Mouse (Mus musculus) thymus, adult 2 months (tissue): Measurements from ENCODE around the gene Cyb5d1. TPM values are rescaled to one million over a fixed set of nuclear protein-coding genes. Genes with fewer than 3 reads are reported as not detected.

Experiments used
- DNase-seq: peaks from one replicate; pipeline ENCODE4 v3.0.0; 2021
- H3K27ac ChIP-seq: fragments of 200-500 bp; 2 replicates; pipeline ENCODE4 v1.5.1; 2012; ENCODE audit warnings: low read length, control low read depth; ENCODE audit not compliant: control insufficient read depth, insufficient read depth
- H3K27me3 ChIP-seq: fragments of 200-500 bp; 2 replicates; pipeline ENCODE4 v1.6.1; 2012; ENCODE audit warnings: mild to moderate bottlenecking, low read length, moderate library complexity, mixed read lengths; ENCODE audit not compliant: control insufficient read depth, insufficient read depth
- H3K36me3 ChIP-seq: fragments of 200-500 bp; 2 replicates; pipeline ENCODE4 v1.6.1; 2012; ENCODE audit warnings: mild to moderate bottlenecking, low read length, moderate library complexity; ENCODE audit not compliant: control insufficient read depth, insufficient read depth
- H3K4me1 ChIP-seq: fragments of 200-500 bp; replicated peaks from 2 replicates; pipeline ENCODE4 v1.6.1; 2012; ENCODE audit warnings: low read length; ENCODE audit not compliant: control insufficient read depth, insufficient read depth
- H3K4me3 ChIP-seq: fragments of 200-500 bp; 2 replicates; pipeline ENCODE4 v1.5.1; 2012; ENCODE audit warnings: mild to moderate bottlenecking, low read length, control low read depth, moderate library complexity; ENCODE audit not compliant: control insufficient read depth, insufficient read depth
- CTCF ChIP-seq: fragments of 200-500 bp; IDR thresholded peaks from 2 replicates; pipeline ENCODE4 v1.5.1; 2012; ENCODE audit warnings: mild to moderate bottlenecking, control low read depth, low read length, moderate library complexity, borderline replicate concordance; ENCODE audit not compliant: control insufficient read depth, poor library complexity, insufficient read depth; ENCODE audit errors: extremely low read depth
- POLR2A ChIP-seq: fragments of 200-500 bp; IDR thresholded peaks from 2 replicates; pipeline ENCODE4 v1.6.1; 2012; ENCODE audit warnings: mild to moderate bottlenecking, low read length, control low read depth, moderate library complexity; ENCODE audit not compliant: control insufficient read depth, poor library complexity, insufficient read depth; ENCODE audit errors: extremely low read depth
- WGBS: fragments of 180-500 bp; shearing (Covaris S2); methylation state at CpG from one replicate; pipeline ENCODE4 v1.1.7; 2018; 5-methylcytosine and 5-hydroxymethylcytosine counted together
- polyA plus RNA-seq: library from polyadenylated mRNA; depleted of rRNA; stranded (reverse); fragments of >200 nt; gene quantifications from 2 replicates; pipeline ENCODE4 v1.2.3, GENCODE M21; 2012; rRNA removed

The Cyb5d1 gene
- polyA plus RNA-seq, 1 experiment = 37.2 TPM

- DNase-seq = no peak
- peaks cover 24% of the 10 kb centered on the region for H3K4me1 ChIP-seq
- H3K4me3 ChIP-seq = no peak overlapping the region
- H3K27me3 ChIP-seq = no peaks in the 10 kb centered on the region
- H3K36me3 ChIP-seq = peaks cover 41% of the 10 kb centered on the region
- WGBS = 98% methylated on average over 2 of the region's 2 CpGs
- no peak overlapping the region for H3K27ac ChIP-seq
- TF ChIP-seq POLR2A = no peak
- TF ChIP-seq CTCF = no peak
These were observed 33.0 kb downstream of the Cyb5d1 start for GRCm38 (mm10) chr11:69362479-69362878.

- 62% methylated on average over 7 of the region's 7 CpGs for WGBS
- no peak overlapping the region for H3K4me3 ChIP-seq
- H3K27ac ChIP-seq = no peak overlapping the region
- H3K4me1 ChIP-seq = peaks cover 20% of the 10 kb centered on the region
- no peak for TF ChIP-seq CTCF
- TF ChIP-seq POLR2A = no peak
- no peak for DNase-seq
- no peaks in the 10 kb centered on the region for H3K27me3 ChIP-seq
- peaks cover 45% of the 10 kb centered on the region for H3K36me3 ChIP-seq
These were observed 33.4 kb downstream of the Cyb5d1 start for GRCm38 (mm10) chr11:69362021-69362420.

GRCm38 (mm10) chr11:69357690-69358089 is 37.7 kb downstream of the Cyb5d1 start:
- H3K36me3 ChIP-seq = peaks cover 69% of the 10 kb centered on the region
- DNase-seq = no peak
- 0 out of 2 replicates have a peak, but pooled peaks cover 4% of the 10 kb centered on the region for H3K4me1 ChIP-seq
- 97% methylated on average over 12 of the region's 12 CpGs for WGBS
- no peak overlapping the region for H3K4me3 ChIP-seq
- H3K27ac ChIP-seq = no peak overlapping the region
- TF ChIP-seq POLR2A (no peak), CTCF (no peak)
- H3K27me3 ChIP-seq = no peaks in the 10 kb centered on the region

GRCm38 (mm10) chr11:69356544-69356943 is 38.9 kb downstream of the Cyb5d1 start:
- 96% methylated on average over 5 of the region's 5 CpGs for WGBS
- no peaks in the 10 kb centered on the region for H3K27me3 ChIP-seq
- H3K27ac ChIP-seq = no peak overlapping the region
- H3K4me1 ChIP-seq = no peaks in the 10 kb centered on the region
- H3K4me3 ChIP-seq = no peak overlapping the region
- no peak for DNase-seq
- TF ChIP-seq CTCF = no peak
- TF ChIP-seq POLR2A = no peak
- peaks cover 70% of the 10 kb centered on the region for H3K36me3 ChIP-seq

GRCm38 (mm10) chr11:69346441-69346840 is 49.0 kb downstream of the Cyb5d1 start:
- H3K27me3 ChIP-seq = no peaks in the 10 kb centered on the region
- WGBS = 95% methylated on average over 26 of the region's 26 CpGs
- DNase-seq = no peak
- H3K36me3 ChIP-seq = peaks cover 18% of the 10 kb centered on the region
- no peak for TF ChIP-seq POLR2A
- H3K4me3 ChIP-seq = no peak overlapping the region
- H3K27ac ChIP-seq = no peak overlapping the region
- H3K4me1 ChIP-seq = no peaks in the 10 kb centered on the region

Other genes starting within 250 kb of the Cyb5d1 start
- 1.00 and 1.1 TPM in 2 replicates for gene Alox12b, start 238.6 kb downstream of the Cyb5d1 start, polyA plus RNA-seq
- gene Alox8, start 197.8 kb downstream of the Cyb5d1 start, polyA plus RNA-seq = 0.43 and 0.57 TPM in 2 replicates
- 0.26 and 0.40 TPM in 2 replicates for gene Gucy2e, start 158.6 kb downstream of the Cyb5d1 start, polyA plus RNA-seq
- 41.5 and 43.8 TPM in 2 replicates for gene Cntrob, start 71.9 kb downstream of the Cyb5d1 start, polyA plus RNA-seq
- 50.6 and 62.5 TPM in 2 replicates for gene Trappc1, start 71.7 kb downstream of the Cyb5d1 start, polyA plus RNA-seq
- 2.9 and 3.5 TPM in 2 replicates for gene Kcnab3, start 69.4 kb downstream of the Cyb5d1 start, polyA plus RNA-seq
- gene Rnf227, start 55.2 kb downstream of the Cyb5d1 start, polyA plus RNA-seq = 3.3 and 4.1 TPM in 2 replicates
- 278 and 280 TPM in 2 replicates for gene Chd3, start 26.2 kb downstream of the Cyb5d1 start, polyA plus RNA-seq
- 139 and 170 TPM in 2 replicates for gene Naa38, start 144 bp downstream of the Cyb5d1 start, polyA plus RNA-seq
- gene Tmem88, start 2.6 kb upstream of the Cyb5d1 start, polyA plus RNA-seq = 7.3 and 9.3 TPM in 2 replicates
- gene Kdm6b, start 18.0 kb upstream of the Cyb5d1 start, polyA plus RNA-seq = 61.0 and 77.3 TPM in 2 replicates
- gene Dnah2, start 153.5 kb upstream of the Cyb5d1 start, polyA plus RNA-seq = 0.28 and 0.39 TPM in 2 replicates
- 3.7 and 8.7 TPM in 2 replicates for gene Efnb3, start 164.6 kb upstream of the Cyb5d1 start, polyA plus RNA-seq
- 41.2 and 48.5 TPM in 2 replicates for gene Wrap53, start 184.6 kb upstream of the Cyb5d1 start, polyA plus RNA-seq
- 266 and 303 TPM in 2 replicates for gene Trp53, start 184.7 kb upstream of the Cyb5d1 start, polyA plus RNA-seq
- 3.4 and 4.2 TPM in 2 replicates for gene Atp1b2, start 210.3 kb upstream of the Cyb5d1 start, polyA plus RNA-seq
- not detected in 2 replicates for gene Shbg, start 222.3 kb upstream of the Cyb5d1 start, polyA plus RNA-seq
- 0.67 and 0.73 TPM in 2 replicates for gene Sat2, start 226.4 kb upstream of the Cyb5d1 start, polyA plus RNA-seq
- gene Fxr2, start 237.4 kb upstream of the Cyb5d1 start, polyA plus RNA-seq = 94.1 and 96.0 TPM in 2 replicates